ENCODE assay signal across 7 mouse cellular contexts in the genomic region with DNA sequence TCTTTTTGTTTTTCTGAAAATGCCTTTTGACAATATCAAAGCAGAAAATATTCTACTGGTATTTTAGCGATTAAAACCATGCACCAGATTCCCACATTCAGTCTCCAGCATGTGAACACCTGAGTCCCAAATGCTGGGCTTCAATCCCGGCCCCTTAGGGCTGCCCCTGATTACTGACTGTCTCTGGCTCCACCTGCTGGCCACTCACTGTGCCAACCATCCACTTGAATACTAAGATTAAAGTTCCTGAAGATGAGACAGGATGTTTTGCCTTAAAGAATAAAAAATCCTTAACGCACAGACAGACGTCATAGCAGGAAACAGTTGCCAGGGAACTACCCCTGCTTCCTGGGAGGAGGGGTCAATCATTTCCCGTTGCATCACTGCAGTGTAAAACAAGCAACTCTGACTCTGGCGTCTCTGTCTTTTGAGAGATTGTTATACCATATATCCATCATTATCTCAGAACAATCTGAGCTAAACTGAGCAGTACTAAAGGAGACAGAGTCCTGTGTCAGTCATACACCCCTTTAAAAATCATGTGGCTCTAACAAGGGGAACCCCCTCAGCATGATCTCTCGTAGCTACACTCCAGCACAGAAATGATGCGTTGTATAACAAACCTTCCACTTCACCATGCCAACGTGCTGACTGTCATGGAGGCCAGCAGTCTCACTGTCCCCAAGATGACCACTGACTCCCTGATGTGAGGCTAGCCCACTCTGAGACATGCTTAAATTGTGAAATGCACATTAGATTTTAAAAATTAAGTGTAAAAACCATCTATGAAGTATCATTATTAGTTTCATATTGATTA.
DNase-seq lines count a peak whose midpoint lies in the region; ATAC-seq lines count a peak whose summit lies in the region.

No protein-coding gene starts in this region.

- no peaks in the 10 kb centered on the region for H3K27me3 ChIP-seq in forebrain, embryonic 11.5 days (ENCODE audit: control insufficient read depth, insufficient read depth, low read length)
- no peaks in the 10 kb centered on the region for H3K27me3 ChIP-seq in hindbrain, embryonic 12.5 days

- H3K27ac ChIP-seq in forebrain, embryonic 11.5 days (ENCODE audit: low read depth, low read length) = no peak overlapping the region
- H3K27ac ChIP-seq in hindbrain, embryonic 12.5 days = no peak overlapping the region

- H3K9ac ChIP-seq in forebrain, embryonic 11.5 days (ENCODE audit: low read length) = no peak overlapping the region
- H3K9ac ChIP-seq in hindbrain, embryonic 12.5 days = no peak overlapping the region

- peak; percentile 93 for ATAC-seq in forebrain, embryonic 11.5 days (replicated peaks; ENCODE audit: low FRiP score)
- ATAC-seq in hindbrain, embryonic 12.5 days (ENCODE audit: low FRiP score) = peak; percentile 83; the same call in 1 of the 2 replicates

- no peaks in the 10 kb centered on the region for H3K9me3 ChIP-seq in forebrain, embryonic 11.5 days (ENCODE audit: control insufficient read depth, low read length)
- no peaks in the 10 kb centered on the region for H3K9me3 ChIP-seq in hindbrain, embryonic 12.5 days (replicated peaks)

- H3K36me3 ChIP-seq in forebrain, embryonic 11.5 days (ENCODE audit: control insufficient read depth, insufficient read depth, low read length) = no peaks in the 10 kb centered on the region
- no peaks in the 10 kb centered on the region for H3K36me3 ChIP-seq in hindbrain, embryonic 12.5 days

- H3K4me1 ChIP-seq in forebrain, embryonic 11.5 days (replicated peaks; ENCODE audit: control insufficient read depth, insufficient read depth, low read length) = no peaks in the 10 kb centered on the region
- no peaks in the 10 kb centered on the region for H3K4me1 ChIP-seq in hindbrain, embryonic 12.5 days

- 39% methylated on average over 9 of the region's 9 CpGs for WGBS in forebrain, embryonic 11.5 days
- 31% methylated on average over 9 of the region's 9 CpGs for WGBS in hindbrain, embryonic 12.5 days

- H3K4me2 ChIP-seq in forebrain, embryonic 11.5 days (ENCODE audit: low read depth, low read length, severe bottlenecking) = no peak overlapping the region
- H3K4me2 ChIP-seq in hindbrain, embryonic 12.5 days (replicated peaks) = no peak overlapping the region

- DNase-seq in MN1 (ENCODE audit: low spot score) = peak; percentile 32
- DNase-seq in adrenal gland, postnatal 14 days = peak; percentile 75
- peak; percentile 78 for DNase-seq in forebrain, embryonic 11.5 days (ENCODE audit: low spot score)
- peak; percentile 42 to 74 for DNase-seq in layer of hippocampus, postnatal 14 days (ENCODE audit: low spot score in 2 of 2)
- DNase-seq in lung, postnatal 4 days = peak; percentile 70 to 74
- DNase-seq in right cerebral cortex, postnatal 14 days = peak; percentile 74

- H3K4me3 ChIP-seq in forebrain, embryonic 11.5 days (ENCODE audit: low read depth, low read length) = no peak overlapping the region
- H3K4me3 ChIP-seq in hindbrain, embryonic 12.5 days = no peak overlapping the region
